Mouse (Mus musculus) forebrain, embryonic 13.5 days (tissue): ENCODE results near the gene Lcmt1. TPM values are rescaled to one million over a fixed set of nuclear protein-coding genes. Genes with fewer than 3 reads are reported as not detected.

Experiments
- ATAC-seq: fragments of 200-750 bp; cut with Nextera tagmentation; 2 replicates; pipeline ENCODE4 v1.8.0; 2017
- H3K27ac ChIP-seq: fragments of 300-500 bp; sonication (generic); 2 replicates; pipeline ENCODE4 v1.5.1; 2015; ENCODE audit warnings: inconsistent platforms, mild to moderate bottlenecking, moderate library complexity
- H3K27me3 ChIP-seq: fragments of 300-500 bp; sonication (generic); 2 replicates; pipeline ENCODE4 v1.6.1; 2015; ENCODE audit warnings: mild to moderate bottlenecking, inconsistent platforms
- H3K36me3 ChIP-seq: fragments of 300-500 bp; sonication (generic); 2 replicates; pipeline ENCODE4 v1.6.1; 2015; ENCODE audit warnings: mild to moderate bottlenecking, inconsistent platforms; ENCODE audit not compliant: poor library complexity, severe bottlenecking
- H3K4me1 ChIP-seq: fragments of 300-500 bp; sonication (generic); 2 replicates; pipeline ENCODE4 v1.6.1; 2015; ENCODE audit warnings: inconsistent platforms
- H3K4me2 ChIP-seq: fragments of 300-500 bp; sonication (generic); 2 replicates; pipeline ENCODE4 v1.6.1; 2015; ENCODE audit warnings: inconsistent platforms, mild to moderate bottlenecking, moderate library complexity
- H3K4me3 ChIP-seq: fragments of 300-500 bp; sonication (generic); 2 replicates; pipeline ENCODE4 v1.5.1; 2015; ENCODE audit warnings: mild to moderate bottlenecking, inconsistent platforms
- H3K9ac ChIP-seq: fragments of 300-500 bp; sonication (generic); 2 replicates; pipeline ENCODE4 v1.6.1; 2015; ENCODE audit warnings: mild to moderate bottlenecking, inconsistent platforms
- H3K9me3 ChIP-seq: fragments of 300-500 bp; sonication (generic); replicated peaks from 2 replicates; pipeline ENCODE4 v1.6.1; 2016; ENCODE audit warnings: inconsistent platforms
- WGBS: fragments of 180-500 bp; shearing (Covaris S2); methylation state at CpG from one replicate; pipeline ENCODE4 v1.1.7; 2015; 5-methylcytosine and 5-hydroxymethylcytosine counted together
- polyA plus RNA-seq: library from polyadenylated mRNA; unstranded; fragments of >200 nt; fragmentation: Nextera tagmentation; extraction: Ambion mirVana; gene quantifications from 2 replicates; pipeline ENCODE4 v1.2.1, GENCODE M21; 2015

Lcmt1 gene
- polyA plus RNA-seq, 1 experiment from 2014 or later, result 87.7 TPM

DNA sequence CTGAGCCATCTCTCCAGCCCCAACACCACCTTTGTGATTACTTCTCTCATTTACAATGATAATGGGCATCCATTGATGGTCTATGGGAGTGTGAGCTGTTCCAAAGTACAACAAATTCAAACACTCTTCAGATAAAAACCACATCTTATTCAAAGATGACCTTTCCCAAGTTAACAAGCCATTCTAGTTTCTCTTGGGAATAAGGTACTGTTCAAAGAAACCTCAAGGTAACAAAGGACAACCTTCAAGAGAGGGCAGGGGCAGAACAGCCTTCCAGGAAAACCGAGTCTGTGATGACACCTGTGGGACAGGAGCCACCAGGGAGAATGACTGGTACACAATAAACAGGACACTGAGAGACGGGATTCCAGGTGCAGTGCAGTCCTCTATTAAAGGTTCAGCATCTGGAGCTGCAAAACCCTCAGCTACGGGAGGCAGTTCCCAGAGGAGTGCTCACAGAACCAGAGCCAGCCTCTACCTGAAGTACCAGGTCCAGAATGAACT lies 24.5 kb upstream of the Lcmt1 start:
- H3K27ac ChIP-seq, result no peak overlapping the region
- no peak overlapping the region for H3K4me3 ChIP-seq
- peaks cover 23% of the 10 kb centered on the region for H3K4me1 ChIP-seq
- 79% methylated on average over 3 of the region's 3 CpGs for WGBS
- no peaks in the 10 kb centered on the region for H3K27me3 ChIP-seq
- no peaks in the 10 kb centered on the region for H3K36me3 ChIP-seq
- H3K9ac ChIP-seq, result no peak overlapping the region
- no peaks in the 10 kb centered on the region for H3K9me3 ChIP-seq
- no peak for ATAC-seq
- H3K4me2 ChIP-seq, result no peak overlapping the region

DNA sequence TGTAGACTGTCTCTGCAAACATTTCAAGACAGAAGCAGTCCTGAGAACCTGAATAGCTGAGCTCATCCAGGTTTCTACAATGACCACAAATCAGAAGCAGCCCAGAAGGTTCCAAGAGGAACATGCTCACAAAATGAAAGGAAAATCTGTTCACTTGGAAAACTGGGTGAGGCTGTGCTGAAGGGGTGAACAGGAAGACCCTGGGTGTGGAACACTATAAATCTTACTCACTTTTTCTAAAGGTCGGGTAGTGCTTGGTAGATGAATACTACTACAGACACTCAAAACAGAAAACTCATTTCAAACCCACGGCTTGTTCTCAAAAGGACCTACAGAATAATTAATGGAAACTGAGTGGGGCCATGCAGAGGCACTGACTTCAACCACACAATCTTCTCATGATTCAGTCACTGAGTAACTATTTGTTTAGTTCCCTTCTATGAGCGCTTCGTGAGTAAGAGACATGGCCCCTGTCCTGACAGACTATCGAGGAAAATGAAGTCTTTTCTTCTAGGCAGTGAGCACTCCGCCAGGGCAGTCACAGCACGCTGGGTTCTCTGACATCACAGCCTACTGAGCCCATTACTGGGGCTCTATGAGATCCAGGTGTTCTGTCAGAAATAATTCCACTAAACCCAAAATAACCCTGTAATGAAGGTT lies 22.8 kb upstream of the Lcmt1 start:
- ATAC-seq, result no peak
- Histone ChIP-seq H3K27ac (no peak overlapping the region), H3K36me3 (no peaks in the 10 kb centered on the region), H3K27me3 (no peaks in the 10 kb centered on the region), H3K4me1 (peaks cover 18% of the 10 kb centered on the region), H3K9ac (no peak overlapping the region), H3K9me3 (no peaks in the 10 kb centered on the region), H3K4me3 (no peak overlapping the region), H3K4me2 (no peak overlapping the region)
- WGBS, result 85% methylated on average over 7 of the region's 7 CpGs

DNA sequence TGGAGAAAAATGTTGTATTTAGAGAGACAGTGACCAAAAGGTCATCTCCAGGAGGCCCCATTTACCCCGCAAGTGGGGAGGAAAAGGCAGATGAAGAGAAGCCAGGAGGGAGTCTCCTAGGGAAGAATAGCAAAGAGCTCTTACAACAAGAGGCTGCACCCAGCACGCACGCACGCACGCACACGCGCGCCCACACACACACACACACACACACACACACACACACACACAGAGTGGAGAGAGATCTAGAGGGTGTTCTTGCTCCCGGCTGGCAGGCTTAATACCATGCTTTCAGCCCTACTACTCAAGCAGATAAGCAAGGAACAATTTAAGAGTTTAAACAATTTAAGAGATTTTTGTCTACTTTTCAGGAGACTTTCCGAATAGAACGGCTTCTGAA lies 19.8 kb upstream of the Lcmt1 start:
- no peak overlapping the region for H3K4me2 ChIP-seq
- no peaks in the 10 kb centered on the region for H3K36me3 ChIP-seq
- WGBS, result 76% methylated on average over 11 of the region's 11 CpGs
- no peak overlapping the region for H3K4me3 ChIP-seq
- H3K4me1 ChIP-seq, result no peaks in the 10 kb centered on the region
- no peaks in the 10 kb centered on the region for H3K9me3 ChIP-seq
- no peaks in the 10 kb centered on the region for H3K27me3 ChIP-seq
- H3K9ac ChIP-seq, result no peak overlapping the region
- H3K27ac ChIP-seq, result no peak overlapping the region
- no peak for ATAC-seq

- Histone ChIP-seq H3K9ac (no peak overlapping the region), H3K27ac (no peak overlapping the region), H3K9me3 (no peaks in the 10 kb centered on the region), H3K27me3 (no peaks in the 10 kb centered on the region), H3K4me3 (no peak overlapping the region), H3K4me1 (no peaks in the 10 kb centered on the region), H3K4me2 (no peak overlapping the region), H3K36me3 (no peaks in the 10 kb centered on the region)
- ATAC-seq, result no peak
- WGBS, result 77% methylated on average over 2 of the region's 2 CpGs
Measured at GRCm38 (mm10) chr7:123350243-123350642, 19.3 kb upstream of the Lcmt1 start.

- Histone ChIP-seq H3K9me3 (no peaks in the 10 kb centered on the region), H3K27ac (no peak overlapping the region), H3K4me1 (no peaks in the 10 kb centered on the region), H3K36me3 (0 out of 2 replicates have a peak, but pooled peaks cover 3% of the 10 kb centered on the region), H3K4me2 (no peak overlapping the region), H3K27me3 (no peaks in the 10 kb centered on the region), H3K9ac (no peak overlapping the region), H3K4me3 (no peak overlapping the region)
- ATAC-seq, result no peak
- WGBS, result 95% methylated on average over 4 of the region's 4 CpGs
Measured at GRCm38 (mm10) chr7:123353081-123353480, 16.5 kb upstream of the Lcmt1 start.

DNA sequence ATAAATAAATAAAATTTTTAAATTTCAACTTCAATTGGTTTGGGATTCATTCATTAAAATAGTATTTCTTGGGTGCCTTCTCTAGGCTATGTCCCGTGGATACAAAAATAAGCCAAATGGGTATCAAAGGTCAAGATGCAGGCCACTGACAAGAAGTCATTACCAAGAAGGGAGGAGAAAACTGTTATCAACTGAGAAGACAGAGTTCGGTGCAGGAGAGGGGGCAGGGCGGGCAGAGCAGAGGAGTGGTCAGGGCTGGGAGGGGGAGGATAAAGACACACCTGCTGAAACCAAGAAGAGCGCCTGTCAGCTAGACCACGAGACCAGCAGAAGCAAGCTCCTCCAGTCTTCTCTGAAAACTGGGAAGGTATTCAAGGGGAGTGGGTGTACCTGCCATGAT lies 15.7 kb upstream of the Lcmt1 start:
- Histone ChIP-seq H3K4me2 (no peak overlapping the region), H3K36me3 (0 out of 2 replicates have a peak, but pooled peaks cover 3% of the 10 kb centered on the region), H3K4me1 (no peaks in the 10 kb centered on the region), H3K9me3 (no peaks in the 10 kb centered on the region), H3K9ac (no peak overlapping the region), H3K27ac (no peak overlapping the region), H3K27me3 (no peaks in the 10 kb centered on the region), H3K4me3 (no peak overlapping the region)
- WGBS, result 92% methylated on average over 5 of the region's 5 CpGs
- no peak for ATAC-seq

- Histone ChIP-seq H3K4me1 (no peaks in the 10 kb centered on the region), H3K36me3 (0 out of 2 replicates have a peak, but pooled peaks cover 3% of the 10 kb centered on the region), H3K9me3 (no peaks in the 10 kb centered on the region), H3K4me2 (no peak overlapping the region), H3K4me3 (no peak overlapping the region), H3K27ac (no peak overlapping the region), H3K9ac (no peak overlapping the region), H3K27me3 (no peaks in the 10 kb centered on the region)
- WGBS, result 90% methylated on average over 5 of the region's 5 CpGs
- no peak for ATAC-seq
Measured at GRCm38 (mm10) chr7:123354392-123354791, 15.2 kb upstream of the Lcmt1 start.

DNA sequence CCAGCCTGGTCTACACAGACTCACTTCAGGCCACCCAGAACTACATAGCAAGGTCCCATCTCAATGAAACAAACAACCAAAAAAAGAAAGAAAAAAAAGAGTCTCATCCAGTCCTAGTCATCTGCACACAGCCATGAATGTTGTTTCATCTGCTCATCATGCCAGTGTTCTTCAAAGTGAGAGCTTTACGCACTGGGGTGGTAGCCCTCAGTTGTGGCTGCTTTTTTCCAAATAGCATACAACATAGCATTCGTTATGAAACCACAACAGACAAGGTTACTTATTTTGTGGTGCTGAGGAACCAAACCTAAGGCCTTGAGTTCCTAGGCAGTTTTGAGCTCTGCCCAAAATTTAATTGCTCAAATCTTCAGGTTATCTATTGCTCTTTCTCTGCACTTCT lies 14.7 kb upstream of the Lcmt1 start:
- Histone ChIP-seq H3K27me3 (no peaks in the 10 kb centered on the region), H3K36me3 (0 out of 2 replicates have a peak, but pooled peaks cover 3% of the 10 kb centered on the region), H3K9ac (no peak overlapping the region), H3K27ac (no peak overlapping the region), H3K4me1 (no peaks in the 10 kb centered on the region), H3K4me3 (no peak overlapping the region), H3K9me3 (no peaks in the 10 kb centered on the region), H3K4me2 (no peak overlapping the region)
- WGBS, result 94% methylated on average over 2 of the region's 2 CpGs
- no peak for ATAC-seq

GRCm38 (mm10) chr7:123356158-123356557 lies 13.4 kb upstream of the Lcmt1 start:
- Histone ChIP-seq H3K4me3 (no peak overlapping the region), H3K9ac (no peak overlapping the region), H3K4me2 (no peak overlapping the region), H3K27ac (no peak overlapping the region), H3K9me3 (no peaks in the 10 kb centered on the region), H3K36me3 (0 out of 2 replicates have a peak, but pooled peaks cover 3% of the 10 kb centered on the region), H3K27me3 (no peaks in the 10 kb centered on the region), H3K4me1 (no peaks in the 10 kb centered on the region)
- no peak for ATAC-seq
- 91% methylated on average over 3 of the region's 3 CpGs for WGBS

DNA sequence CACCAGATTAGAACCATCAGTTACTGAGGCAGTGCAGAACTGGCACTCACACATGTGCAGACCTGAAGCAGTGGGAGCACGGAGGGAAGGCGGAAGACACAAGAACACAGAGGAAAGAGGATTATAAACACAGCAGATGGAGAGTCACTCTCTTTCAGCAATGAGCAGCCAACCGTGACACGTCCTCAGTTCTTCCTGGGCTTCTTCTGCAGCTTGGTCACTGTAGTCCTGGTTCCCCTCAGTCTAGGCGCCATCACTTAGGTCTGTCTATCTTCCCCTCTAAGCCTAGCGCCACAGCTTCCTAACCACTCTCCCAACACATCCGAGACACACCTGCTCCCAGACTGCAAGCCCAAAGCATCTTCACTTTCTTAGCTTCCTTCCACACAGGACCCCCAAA lies 10.5 kb upstream of the Lcmt1 start:
- no peaks in the 10 kb centered on the region for H3K9me3 ChIP-seq
- no peak overlapping the region for H3K9ac ChIP-seq
- no peak for ATAC-seq
- no peaks in the 10 kb centered on the region for H3K4me1 ChIP-seq
- WGBS, result 49% methylated on average over 7 of the region's 7 CpGs
- H3K27me3 ChIP-seq, result no peaks in the 10 kb centered on the region
- no peak overlapping the region for H3K4me3 ChIP-seq
- 0 out of 2 replicates have a peak, but pooled peaks cover 3% of the 10 kb centered on the region for H3K36me3 ChIP-seq
- H3K27ac ChIP-seq, result no peak overlapping the region
- H3K4me2 ChIP-seq, result no peak overlapping the region

DNA sequence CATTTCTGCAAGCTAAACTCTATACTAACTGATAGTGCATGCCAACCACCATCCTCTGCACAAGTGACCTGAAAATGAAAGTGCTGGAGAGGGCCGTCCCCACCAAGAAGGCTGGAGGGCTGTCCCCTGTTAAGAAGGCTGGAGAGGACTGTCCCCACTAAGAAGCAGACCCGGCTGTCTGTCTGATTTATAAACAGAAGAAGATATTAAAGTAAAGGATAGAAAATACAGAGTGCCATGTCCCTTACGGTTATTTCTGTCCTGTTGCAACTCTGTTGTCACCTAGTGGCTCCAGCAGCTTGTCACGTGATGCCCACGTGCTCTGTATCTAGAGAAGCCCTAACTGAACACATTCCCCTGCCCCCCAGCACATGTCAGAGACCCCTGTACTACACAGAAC lies 9.4 kb upstream of the Lcmt1 start:
- ATAC-seq, result no peak
- no peak overlapping the region for H3K4me3 ChIP-seq
- no peaks in the 10 kb centered on the region for H3K27me3 ChIP-seq
- H3K27ac ChIP-seq, result no peak overlapping the region
- no peak overlapping the region for H3K4me2 ChIP-seq
- 0 out of 2 replicates have a peak, but pooled peaks cover 3% of the 10 kb centered on the region for H3K36me3 ChIP-seq
- H3K9ac ChIP-seq, result no peak overlapping the region
- no peaks in the 10 kb centered on the region for H3K9me3 ChIP-seq
- no peaks in the 10 kb centered on the region for H3K4me1 ChIP-seq
- WGBS, result 92% methylated on average over 5 of the region's 5 CpGs

- no peak overlapping the region for H3K27ac ChIP-seq
- H3K9me3 ChIP-seq, result no peaks in the 10 kb centered on the region
- no peak overlapping the region for H3K9ac ChIP-seq
- 93% methylated on average over 7 of the region's 7 CpGs for WGBS
- no peaks in the 10 kb centered on the region for H3K27me3 ChIP-seq
- no peak overlapping the region for H3K4me3 ChIP-seq
- 0 out of 2 replicates have a peak, but pooled peaks cover 3% of the 10 kb centered on the region for H3K36me3 ChIP-seq
- peaks cover 5% of the 10 kb centered on the region for H3K4me1 ChIP-seq
- no peak overlapping the region for H3K4me2 ChIP-seq
- no peak for ATAC-seq
Measured at GRCm38 (mm10) chr7:123361229-123361980, 8.2 kb upstream of the Lcmt1 start.
